Mouse (Mus musculus) megakaryocyte-erythroid progenitor cell, adult 5-6 weeks (primary cell): ENCODE measurements at regions not wholly inside any gene's neighbourhood (a gene's known extent, or its start where the extent isn't known, plus 50 kb on each side); places are given as distances from the start of the nearest gene placed in this dataset.

Experiments used
- ATAC-seq: replicated peaks from 2 replicates; pipeline ENCODE4 v1.8.0; 2016; ENCODE audit warnings: mild to moderate bottlenecking, inconsistent platforms; ENCODE audit not compliant: severe bottlenecking, poor library complexity, low FRiP score, low TSS enrichment

DNA sequence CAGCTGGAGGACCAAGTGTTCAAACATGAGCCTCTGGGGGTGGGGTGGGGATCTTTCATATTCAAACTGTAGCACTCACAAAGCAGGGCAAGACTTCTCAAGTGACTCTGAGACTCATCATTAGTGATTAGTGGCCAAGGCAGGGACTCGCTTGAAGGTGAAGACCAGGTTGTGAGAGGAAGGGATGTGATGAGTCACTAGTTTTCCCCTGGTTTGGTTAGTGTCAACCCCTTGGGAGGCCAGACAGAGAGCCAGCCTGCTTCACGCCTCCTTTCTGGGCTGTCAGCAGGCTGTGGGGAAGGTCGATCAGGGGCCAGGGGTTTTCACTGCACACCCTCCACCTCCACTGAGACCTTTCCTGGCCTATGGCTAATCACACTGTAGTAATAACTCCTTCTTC lies 65.2 kb downstream of the Slc30a10 start:
- no peak for ATAC-seq

DNA sequence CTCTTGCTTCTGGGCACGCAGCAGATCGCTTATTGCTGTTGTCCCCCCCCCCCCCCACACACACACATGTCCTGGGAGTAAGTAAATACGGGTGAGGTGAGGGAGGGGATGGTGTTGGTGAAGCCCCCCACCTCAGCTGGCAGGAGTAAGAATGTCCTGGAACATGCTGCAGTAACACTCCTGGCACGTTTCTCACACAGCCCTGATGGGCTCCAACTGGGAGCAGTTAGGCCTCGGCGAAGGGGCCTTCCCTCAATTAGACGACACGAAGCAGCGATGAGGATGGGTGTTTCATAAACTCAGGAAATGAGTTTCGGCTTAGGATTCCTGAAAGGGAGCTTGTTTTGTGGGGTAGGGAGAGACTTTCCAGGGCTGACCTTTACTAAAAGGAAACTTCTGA lies 69.4 kb downstream of the Slc30a10 start:
- no peak for ATAC-seq

DNA sequence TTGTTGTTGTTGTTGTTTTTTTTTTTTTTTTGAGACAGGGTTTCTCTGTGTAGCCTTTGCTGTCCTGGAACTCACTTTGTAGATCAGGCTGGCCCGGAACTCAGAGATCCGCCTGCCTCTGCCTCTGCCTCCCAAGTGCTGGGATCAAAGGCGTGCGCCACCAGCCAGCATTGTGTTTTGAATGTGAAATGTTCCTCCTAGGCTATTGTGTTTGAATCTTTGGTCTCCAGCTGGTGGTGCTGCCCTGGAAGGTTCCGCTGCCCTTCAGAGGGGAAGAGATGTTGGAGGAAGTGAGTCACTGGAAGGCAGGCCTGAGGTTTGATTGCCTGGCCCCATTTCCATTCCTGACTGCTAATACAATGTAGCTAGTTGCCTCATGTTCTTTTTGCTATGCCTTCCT lies 78.8 kb downstream of the Slc30a10 start:
- ATAC-seq: no peak

GRCm38 (mm10) chr1:185534129-185534528 lies 79.5 kb downstream of the Slc30a10 start:
- no peak for ATAC-seq

GRCm38 (mm10) chr1:185535321-185535720 lies 80.7 kb downstream of the Slc30a10 start:
- no peak for ATAC-seq

DNA sequence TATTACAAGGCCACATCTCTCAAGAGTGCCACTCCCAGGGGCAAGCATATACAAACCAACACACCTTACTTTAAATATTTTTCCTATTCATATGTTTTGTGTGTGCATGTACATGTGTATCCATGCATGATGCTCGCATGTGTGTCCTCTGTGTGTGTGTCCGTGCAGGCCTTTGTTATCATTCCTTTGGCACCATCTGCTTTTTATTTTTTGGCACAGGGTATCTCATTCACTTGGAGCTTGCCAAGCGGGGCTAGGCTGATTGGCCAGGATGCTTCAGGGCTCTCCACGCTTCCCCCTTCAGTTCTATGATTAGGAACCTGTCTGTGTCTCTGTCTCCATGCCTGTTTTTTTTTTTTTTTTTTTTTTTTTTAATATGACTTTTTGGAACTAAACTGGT lies 82.6 kb downstream of the Slc30a10 start:
- no peak for ATAC-seq

- ATAC-seq: no peak
These were observed 84.8 kb downstream of the Slc30a10 start for GRCm38 (mm10) chr1:185539458-185539857.

GRCm38 (mm10) chr1:185546346-185546745 lies 91.7 kb downstream of the Slc30a10 start:
- peak; percentile 51; the same call in 1 of the 2 replicates for ATAC-seq

DNA sequence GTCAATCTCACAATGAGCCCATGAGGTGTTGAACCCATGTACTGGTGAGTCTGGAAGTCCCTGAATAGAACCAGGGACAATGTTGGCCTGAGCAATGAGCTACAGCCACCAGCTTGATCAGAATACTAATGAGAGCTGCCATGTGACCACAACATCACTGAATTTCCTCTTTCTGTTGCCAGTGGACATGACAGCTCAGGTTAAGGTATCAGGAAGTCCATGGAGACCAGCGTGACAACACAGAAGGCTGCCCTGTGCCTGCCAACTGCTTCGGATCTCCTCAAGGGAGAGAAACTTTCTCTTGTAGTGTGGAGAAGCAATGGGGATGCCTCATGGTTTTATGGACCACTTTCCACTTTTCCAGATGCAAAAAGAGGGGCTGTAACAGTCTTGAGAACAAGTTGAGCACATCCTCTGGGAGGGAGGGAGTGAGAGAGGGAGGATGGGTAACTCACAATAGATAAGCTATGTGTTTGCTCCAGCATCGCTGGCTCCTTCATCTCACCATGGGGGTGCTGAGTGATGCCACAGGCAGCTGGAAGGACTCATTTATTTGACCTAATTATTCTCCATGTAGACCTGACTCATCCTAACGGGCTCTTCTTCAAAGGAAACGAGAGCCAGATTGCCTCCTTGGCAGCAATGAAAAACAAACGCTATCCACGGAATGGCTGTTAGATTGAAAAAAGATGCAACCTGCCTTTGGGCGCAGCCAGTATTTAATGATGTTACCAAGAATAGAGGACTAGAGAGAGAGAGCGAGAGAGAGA lies 118.3 kb downstream of the Slc30a10 start:
- ATAC-seq: no peak

DNA sequence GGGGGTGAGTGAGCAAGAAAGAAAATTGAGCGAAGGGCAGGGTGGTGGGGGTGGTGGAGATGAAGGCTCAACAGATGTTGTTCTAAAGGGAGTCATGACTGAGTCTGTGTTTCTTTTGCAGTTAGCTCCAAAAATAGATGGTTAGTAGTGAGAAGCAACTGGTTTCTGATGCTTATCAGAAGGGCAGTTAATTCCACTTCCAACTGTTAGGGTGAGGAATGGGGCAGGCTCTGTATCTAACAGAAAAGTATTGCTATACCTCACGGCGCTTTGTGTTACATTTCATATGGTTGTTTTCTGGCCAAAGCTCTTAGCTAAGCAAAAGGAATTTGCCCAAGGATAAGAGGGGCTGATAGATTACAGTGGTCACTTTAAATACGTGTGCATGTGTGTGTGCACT lies 120.3 kb downstream of the Slc30a10 start:
- ATAC-seq: no peak

DNA sequence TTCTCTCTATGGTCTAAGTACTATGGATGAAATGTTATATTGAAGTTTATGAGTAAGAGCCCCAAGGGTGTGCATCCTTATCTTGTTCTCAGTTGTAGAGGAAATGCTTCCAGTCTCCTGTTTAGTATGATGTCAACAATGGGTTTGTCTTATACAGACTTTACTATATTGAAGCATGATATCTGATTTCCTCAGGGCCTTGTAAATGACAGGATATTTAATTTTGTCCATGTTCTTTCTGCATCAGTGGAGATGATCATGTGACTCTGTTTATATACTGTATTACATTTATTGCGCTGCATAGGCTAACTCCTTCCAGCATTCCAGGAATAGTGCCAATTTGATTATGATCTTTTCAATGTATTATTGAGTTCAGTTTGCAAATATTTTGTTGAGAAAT lies 125.2 kb downstream of the Slc30a10 start:
- ATAC-seq: no peak

DNA sequence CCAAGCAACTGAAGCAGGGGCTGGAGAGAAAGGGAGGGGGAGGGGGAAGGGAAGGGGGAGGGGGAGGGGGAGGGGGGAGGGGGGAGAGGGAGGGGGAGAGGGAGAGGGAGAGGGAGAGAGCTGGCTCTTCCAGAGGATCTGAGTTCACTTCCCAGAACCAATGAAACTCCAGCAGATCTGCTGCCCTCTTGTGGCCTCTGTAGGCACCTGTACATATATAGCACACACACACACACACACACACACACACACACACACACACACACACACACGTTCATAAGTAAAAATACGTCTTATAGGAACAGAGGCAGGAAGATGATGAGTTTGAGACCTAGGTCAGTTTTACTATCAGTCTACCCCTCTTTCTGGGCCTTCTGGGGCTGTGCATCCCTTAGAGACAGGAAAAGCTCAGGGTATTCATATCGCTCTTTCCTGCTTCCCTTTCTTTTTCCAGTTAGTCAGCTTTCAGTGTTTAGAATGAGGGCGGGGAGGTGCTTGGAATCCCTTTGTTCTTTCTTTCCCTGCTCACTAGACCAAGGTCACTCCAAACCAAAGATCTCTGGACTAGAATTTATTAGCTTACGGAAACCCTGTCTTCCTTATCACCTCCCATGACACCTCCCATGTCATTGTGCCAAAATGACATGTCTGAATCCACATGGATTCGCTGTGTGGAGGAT lies 130.7 kb downstream of the Slc30a10 start:
- ATAC-seq: no peak

DNA sequence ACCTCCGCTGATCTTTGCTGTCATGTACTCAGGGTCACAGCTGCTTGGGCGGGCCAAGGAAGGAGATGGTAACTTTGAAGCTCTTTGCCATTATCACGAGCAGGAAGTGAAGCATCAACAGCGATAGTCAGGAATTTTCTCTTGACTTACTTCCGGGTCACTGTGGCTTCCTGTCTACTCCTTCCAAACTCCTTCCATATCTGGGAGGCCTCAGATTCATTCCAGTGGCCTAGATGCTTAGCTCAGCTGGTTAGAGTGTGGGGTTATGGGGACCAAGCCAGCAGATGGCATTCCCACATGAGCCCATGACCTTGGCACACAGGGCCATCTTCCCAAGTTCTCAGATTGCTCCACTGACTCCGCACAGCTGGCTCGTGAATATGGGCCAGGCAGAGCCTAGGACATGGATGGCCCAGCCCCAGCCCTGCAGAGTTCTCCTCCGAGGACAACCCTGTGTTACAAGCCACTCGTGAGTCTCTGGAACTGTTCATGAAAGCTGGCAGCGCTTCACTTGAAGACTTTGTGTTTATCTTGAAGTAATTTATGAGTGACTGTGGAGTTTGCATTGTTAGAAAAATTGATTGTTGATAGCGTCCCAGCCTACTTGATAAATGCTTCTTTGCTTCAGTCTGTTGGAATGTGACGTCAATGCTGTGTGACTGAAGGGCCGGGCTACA lies 133.2 kb downstream of the Slc30a10 start:
- no peak for ATAC-seq

- no peak for ATAC-seq
These were observed 133.7 kb downstream of the Slc30a10 start for GRCm38 (mm10) chr1:185588348-185588719.

DNA sequence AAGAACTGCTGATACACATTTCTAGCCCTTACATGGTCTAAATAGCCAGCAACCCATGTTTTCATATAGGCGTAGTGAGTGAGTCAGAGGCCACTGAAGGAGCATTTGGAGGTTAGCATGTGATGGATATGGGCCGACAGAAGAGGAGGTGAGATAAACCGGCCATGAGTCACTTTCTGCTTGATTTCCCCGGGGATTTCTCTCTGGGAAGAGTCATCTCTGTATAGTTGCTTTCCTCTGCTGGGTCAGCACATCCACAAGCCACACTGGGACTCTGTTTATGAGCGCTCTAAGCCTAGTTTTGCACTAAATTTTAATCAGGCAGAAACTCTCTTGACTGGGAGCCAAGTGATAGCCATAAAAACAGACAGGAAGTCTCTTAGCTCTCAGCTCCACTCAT lies 142.2 kb downstream of the Slc30a10 start:
- ATAC-seq: no peak

DNA sequence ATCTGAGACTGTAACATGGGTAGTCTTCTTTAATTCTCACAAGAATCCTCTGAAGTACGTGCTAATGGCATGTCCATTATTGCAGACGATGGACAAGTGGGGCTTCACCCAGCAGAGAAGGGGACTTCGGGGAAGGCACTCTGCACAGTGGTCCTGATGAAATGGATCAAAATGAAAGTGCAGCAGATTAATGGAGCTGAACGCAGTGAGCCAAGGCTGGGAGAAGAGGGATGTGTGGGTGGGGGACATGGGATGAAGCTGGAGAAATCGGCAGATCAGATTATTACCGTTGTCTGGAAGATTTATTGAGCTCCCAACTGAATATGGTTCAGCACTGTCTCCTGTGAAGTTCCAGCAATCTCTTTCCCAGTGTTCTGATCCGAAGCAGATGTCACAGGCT lies 143.9 kb downstream of the Slc30a10 start:
- ATAC-seq: no peak

DNA sequence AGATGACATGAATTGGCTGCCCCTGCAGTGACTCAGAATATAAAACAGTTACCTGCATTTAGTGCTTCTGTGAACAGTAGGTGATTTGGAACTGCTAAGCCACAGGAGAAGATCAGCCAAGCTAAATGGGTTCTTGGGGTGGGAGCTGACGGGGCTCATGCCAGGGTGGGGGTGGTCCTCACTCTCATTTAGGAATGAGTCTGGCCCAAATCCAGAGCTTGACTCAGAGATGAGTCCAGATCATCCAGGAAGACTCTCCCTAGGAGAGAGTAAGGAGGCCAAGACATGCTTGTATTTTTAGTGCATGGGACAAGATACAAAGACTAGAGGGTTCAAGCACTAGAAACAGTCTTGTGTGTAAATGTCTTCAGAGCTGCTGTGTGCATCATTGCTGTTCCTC lies 146.5 kb downstream of the Slc30a10 start:
- no peak for ATAC-seq

- ATAC-seq: no peak
These were observed 151.3 kb downstream of the Slc30a10 start for GRCm38 (mm10) chr1:185605996-185606395.

- ATAC-seq: no peak
These were observed 153.0 kb downstream of the Slc30a10 start for GRCm38 (mm10) chr1:185607611-185608010.

GRCm38 (mm10) chr1:185608440-185608839 lies 153.8 kb downstream of the Slc30a10 start:
- no peak for ATAC-seq

DNA sequence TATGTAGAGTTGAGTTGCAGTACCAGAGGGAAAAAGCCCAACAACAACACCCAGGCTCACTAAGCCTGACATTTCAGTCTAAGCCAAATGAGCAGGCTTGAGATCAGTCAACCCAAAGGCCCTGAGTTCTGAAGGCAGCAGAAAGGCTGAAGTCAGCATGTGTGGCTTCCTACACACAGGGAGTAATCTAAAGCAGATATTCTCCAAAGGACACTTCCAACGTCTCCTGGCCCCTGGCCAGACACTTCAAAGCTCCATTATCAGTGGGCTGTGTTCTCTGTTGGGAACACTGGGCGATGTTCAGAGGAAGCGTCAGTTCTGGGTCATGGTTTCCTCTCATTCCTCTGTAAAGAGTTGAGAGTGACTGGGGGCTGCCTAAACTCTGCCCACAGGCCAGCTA lies 155.9 kb downstream of the Slc30a10 start:
- no peak for ATAC-seq
